Mouse (Mus musculus) liver, adult 2 months (tissue): ENCODE results near the gene Rasal2.

Experiments
- CTCF ChIP-seq: fragments of 200-500 bp; IDR thresholded peaks from 2 replicates; pipeline ENCODE4 v1.5.1; 2011; ENCODE audit warnings: low read depth, low read length, control low read depth
- POLR2A ChIP-seq: fragments of 200-500 bp; IDR thresholded peaks from 2 replicates; pipeline ENCODE4 v1.6.1; 2011; ENCODE audit warnings: low read length, control low read depth; ENCODE audit not compliant: insufficient read depth; ENCODE audit errors: extremely low read depth

GRCm38 (mm10) chr1:157409648-157410047 is 2.7 kb downstream of the Rasal2 start:
- TF ChIP-seq CTCF, result no peak
- TF ChIP-seq POLR2A, result no peak
